In the genomic region with DNA sequence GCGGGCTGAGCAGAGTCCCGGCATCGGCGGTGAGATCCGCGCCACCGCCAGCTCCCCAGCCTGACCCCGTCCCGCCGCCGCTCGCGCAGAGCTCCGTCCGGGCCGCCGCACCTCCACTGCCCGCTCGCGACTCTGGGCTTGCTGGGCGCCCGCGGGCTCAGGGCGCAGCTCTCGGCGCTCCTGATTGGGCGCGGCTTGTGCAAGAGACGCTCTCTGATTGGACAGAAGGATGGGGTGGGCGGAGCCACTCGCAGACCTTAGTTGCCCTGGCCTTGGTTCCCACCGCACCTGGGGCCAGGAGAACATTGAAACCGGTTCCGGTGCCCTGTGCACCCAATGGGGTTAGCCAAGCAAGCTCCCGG, we compare ENCODE assay signal across 7 mouse cellular contexts. TPM values are rescaled to one million over a fixed set of nuclear protein-coding genes. Genes with fewer than 3 reads are reported as not detected.
DNase-seq lines count a peak whose midpoint lies in the region; ATAC-seq and TF ChIP-seq lines count a peak whose summit lies in the region.

No protein-coding gene starts in this region.

- peak; percentile 68 for TF ChIP-seq POLR2A in brain, embryonic 14.5 days (IDR thresholded peaks at IDR 0.05; ENCODE audit: borderline replicate concordance, extremely low read depth, insufficient read depth, insufficient read length, poor library complexity, severe bottlenecking)
- TF ChIP-seq POLR2A in kidney, adult 2 months (IDR thresholded peaks at IDR 0.05; ENCODE audit: low read depth, low read length) = peak; percentile 19

- WGBS in embryonic facial prominence, embryonic 15.5 days = under 1% methylated on average over 33 of the region's 35 CpGs
- 1% methylated on average over 35 of the region's 35 CpGs for WGBS in kidney, adult 2 months
- WGBS in limb, embryonic 13.5 days = 1% methylated on average over 32 of the region's 35 CpGs
- WGBS in midbrain, embryonic 15.5 days = under 1% methylated on average over 35 of the region's 35 CpGs

- peak; percentile 89 for ATAC-seq in embryonic facial prominence, embryonic 15.5 days (ENCODE audit: insufficient number of reproducible peaks, low FRiP score, low TSS enrichment, low read depth)
- ATAC-seq in limb, embryonic 13.5 days (ENCODE audit: low FRiP score, low read depth) = peak; percentile 89
- ATAC-seq in midbrain, embryonic 15.5 days (replicated peaks) = peak; percentile 96

- no peak for TF ChIP-seq CTCF in brain, embryonic 14.5 days (IDR thresholded peaks at IDR 0.05; ENCODE audit: borderline replicate concordance, extremely low read depth, insufficient read depth, insufficient read length)
- no peak for TF ChIP-seq CTCF in kidney, adult 2 months (conservative IDR thresholded peaks at IDR 0.05; ENCODE audit: insufficient read depth, insufficient read length, low read depth, low read length)

- H3K9ac ChIP-seq in embryonic facial prominence, embryonic 15.5 days = peak overlapping the region; percentile 23
- peak overlapping the region; percentile 69 for H3K9ac ChIP-seq in limb, embryonic 13.5 days
- peak overlapping the region; percentile 54 for H3K9ac ChIP-seq in midbrain, embryonic 15.5 days

- no peak overlapping the region for H3K27ac ChIP-seq in embryonic facial prominence, embryonic 15.5 days (replicated peaks)
- H3K27ac ChIP-seq in kidney, adult 2 months (ENCODE audit: insufficient read depth, low read depth, low read length) = peak overlapping the region; percentile 90
- no peak overlapping the region for H3K27ac ChIP-seq in limb, embryonic 13.5 days
- H3K27ac ChIP-seq in midbrain, embryonic 15.5 days = peak overlapping the region; percentile 62

- H3K4me3 ChIP-seq in embryonic facial prominence, embryonic 15.5 days (replicated peaks) = peak overlapping the region; percentile 60
- peak overlapping the region; percentile 97 for H3K4me3 ChIP-seq in kidney, adult 2 months (ENCODE audit: insufficient read depth, low read depth, low read length)
- H3K4me3 ChIP-seq in limb, embryonic 13.5 days = peak overlapping the region; percentile 71
- H3K4me3 ChIP-seq in midbrain, embryonic 15.5 days = peak overlapping the region; percentile 85

- H3K4me2 ChIP-seq in embryonic facial prominence, embryonic 15.5 days (replicated peaks) = peak overlapping the region; percentile 87
- peak overlapping the region; percentile 97 for H3K4me2 ChIP-seq in limb, embryonic 13.5 days (replicated peaks)
- peak overlapping the region; percentile 99 for H3K4me2 ChIP-seq in midbrain, embryonic 15.5 days

- no peaks in the 10 kb centered on the region for H3K27me3 ChIP-seq in embryonic facial prominence, embryonic 15.5 days
- H3K27me3 ChIP-seq in kidney, adult 2 months (replicated peaks; ENCODE audit: control insufficient read depth, insufficient read depth, low read length) = no peaks in the 10 kb centered on the region
- H3K27me3 ChIP-seq in limb, embryonic 13.5 days = peaks cover 27% of the 10 kb centered on the region
- H3K27me3 ChIP-seq in midbrain, embryonic 15.5 days (replicated peaks) = no peaks in the 10 kb centered on the region

- H3K36me3 ChIP-seq in embryonic facial prominence, embryonic 15.5 days = no peaks in the 10 kb centered on the region
- no peaks in the 10 kb centered on the region for H3K36me3 ChIP-seq in kidney, adult 2 months (ENCODE audit: control insufficient read depth, insufficient read depth, low read length)
- no peaks in the 10 kb centered on the region for H3K36me3 ChIP-seq in limb, embryonic 13.5 days
- H3K36me3 ChIP-seq in midbrain, embryonic 15.5 days (replicated peaks) = no peaks in the 10 kb centered on the region

- H3K4me1 ChIP-seq in embryonic facial prominence, embryonic 15.5 days = peaks cover 8% of the 10 kb centered on the region; the same call in 1 of the 2 replicates
- peaks cover 16% of the 10 kb centered on the region for H3K4me1 ChIP-seq in kidney, adult 2 months (ENCODE audit: control insufficient read depth, insufficient read depth, low read length)
- peaks cover 2% of the 10 kb centered on the region; the same call in 1 of the 2 replicates for H3K4me1 ChIP-seq in limb, embryonic 13.5 days
- H3K4me1 ChIP-seq in midbrain, embryonic 15.5 days = peaks cover 12% of the 10 kb centered on the region

- no peaks in the 10 kb centered on the region for H3K9me3 ChIP-seq in embryonic facial prominence, embryonic 15.5 days (replicated peaks)
- no peaks in the 10 kb centered on the region for H3K9me3 ChIP-seq in limb, embryonic 13.5 days
- H3K9me3 ChIP-seq in midbrain, embryonic 15.5 days = no peaks in the 10 kb centered on the region

- peak; percentile 92 for DNase-seq in brain, embryonic 14.5 days (ENCODE audit: low read depth)
- peak; percentile 73 for DNase-seq in heart, adult 8-10 months (ENCODE audit: low spot score)
- DNase-seq in kidney, adult 2 months = peak; percentile 94
- DNase-seq in spleen, adult 18-20 months = peak; percentile 57 to 63

RNA-seq across cellular contexts. Expression of a gene that starts 9.2 kb away (rescaled TPM):
- 7.8 and 9.0 TPM in 2 replicates for polyA plus RNA-seq in brain, embryonic 14.5 days (2012; rRNA removed)
- 11.5 and 11.8 TPM in 2 replicates for polyA plus RNA-seq in embryonic facial prominence, embryonic 15.5 days (2015; fragmentation: Nextera tagmentation; extraction: Ambion mirVana)
- 10 to 100 TPM in 2 of 4 experiments, 1 to 10 TPM in 2; 5.7 to 12.5 (median 10.1) TPM for total RNA-seq in heart, adult 8-10 months (2022)
- 23.3 and 42.8 TPM in 2 replicates for polyA plus RNA-seq in kidney, adult 2 months (2012; rRNA removed)
- 6.2 and 7.4 TPM in 2 replicates for polyA plus RNA-seq in limb, embryonic 13.5 days (2015; fragmentation: Nextera tagmentation; extraction: Ambion mirVana)
- 5.5 and 6.8 TPM in 2 replicates for polyA plus RNA-seq in midbrain, embryonic 15.5 days (2015; fragmentation: Nextera tagmentation; extraction: Ambion mirVana)

Comparison
In these comparisons a context has a peak if more than half of its experiments do, and no peak if none do; other contexts are left out.
1. H3K27ac ChIP-seq: peak in kidney, adult 2 months (single experiment) and midbrain, embryonic 15.5 days (single experiment); none in embryonic facial prominence, embryonic 15.5 days (single experiment) and limb, embryonic 13.5 days (single experiment).
2. Peak in every context shown above with its lines, with median percentiles within 50 percentile points of each other: DNase-seq, ATAC-seq, H3K4me2 ChIP-seq, H3K4me3 ChIP-seq and H3K9ac ChIP-seq.